Mouse (Mus musculus) neutrophil, adult 5-6 weeks (primary cell): ENCODE results near the gene Plcb3. TPM values are rescaled to one million over a fixed set of nuclear protein-coding genes. Genes with fewer than 3 reads are reported as not detected.

ENCODE experiments used
- ATAC-seq: fragments of 151-379, 151-347 bp; 2 replicates; pipeline ENCODE4 v1.8.0; 2017; ENCODE audit warnings: mild to moderate bottlenecking, moderate TSS enrichment; ENCODE audit not compliant: insufficient number of reproducible peaks, poor library complexity, low FRiP score, severe bottlenecking; ENCODE audit errors: extremely low read depth
- total RNA-seq: library from RNA; stranded (forward); fragments of 200-1000 nt; gene quantifications from 2 replicates; pipeline ENCODE4 v1.2.3, GENCODE M21; 2017

The Plcb3 gene
- total RNA-seq, 1 experiment from 2014 or later = 13.6 TPM

DNA sequence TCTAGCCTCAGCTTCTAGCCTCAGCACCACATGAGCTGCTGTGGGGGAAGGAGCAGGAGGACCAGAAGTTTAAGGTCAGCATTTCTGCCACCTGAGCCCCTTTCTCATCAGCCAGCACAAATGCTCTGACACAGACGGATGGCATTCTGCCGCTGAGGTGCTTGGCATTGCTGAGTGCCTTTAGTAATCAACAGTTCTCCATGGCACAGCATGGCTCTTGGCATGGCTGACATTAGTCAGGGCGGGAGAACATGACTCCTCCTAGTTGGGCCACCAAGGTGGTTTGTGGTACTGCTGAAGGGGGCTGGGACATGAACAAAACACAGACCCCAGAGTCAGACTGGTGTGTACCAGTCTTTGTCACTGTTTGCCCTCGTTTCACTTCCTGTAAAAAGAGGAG is 28.1 kb downstream of the Plcb3 start:
- ATAC-seq = no peak

GRCm38 (mm10) chr19:6947742-6948141 is 28.5 kb downstream of the Plcb3 start:
- no peak for ATAC-seq

GRCm38 (mm10) chr19:6943709-6944108 is 32.6 kb downstream of the Plcb3 start:
- ATAC-seq = no peak

DNA sequence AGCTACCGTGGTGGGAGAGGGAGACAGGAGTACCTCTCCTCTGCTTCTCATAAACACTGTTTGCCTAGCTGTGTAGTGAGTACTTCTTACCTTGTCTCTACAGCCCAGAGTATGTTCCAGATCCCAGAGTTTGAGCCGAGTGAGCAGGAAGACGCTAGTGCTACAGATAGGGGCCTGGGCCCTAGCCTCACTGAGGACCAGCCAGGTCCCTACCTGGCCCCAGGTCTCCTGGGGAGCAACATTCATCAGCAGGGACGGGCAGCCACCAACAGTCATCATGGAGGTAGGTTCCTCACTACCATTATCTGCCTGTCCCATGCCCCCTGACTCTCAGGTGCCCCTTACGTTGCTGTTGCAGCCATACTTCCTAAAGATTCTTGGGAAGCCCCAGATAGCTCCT is 33.5 kb downstream of the Plcb3 start:
- ATAC-seq = no peak

GRCm38 (mm10) chr19:6942249-6942691 is 34.0 kb downstream of the Plcb3 start, which contains the start of gene Gpr137:
Gpr137 (minus strand) TSS chr19:6942480.
- ATAC-seq = peak; percentile 75

DNA sequence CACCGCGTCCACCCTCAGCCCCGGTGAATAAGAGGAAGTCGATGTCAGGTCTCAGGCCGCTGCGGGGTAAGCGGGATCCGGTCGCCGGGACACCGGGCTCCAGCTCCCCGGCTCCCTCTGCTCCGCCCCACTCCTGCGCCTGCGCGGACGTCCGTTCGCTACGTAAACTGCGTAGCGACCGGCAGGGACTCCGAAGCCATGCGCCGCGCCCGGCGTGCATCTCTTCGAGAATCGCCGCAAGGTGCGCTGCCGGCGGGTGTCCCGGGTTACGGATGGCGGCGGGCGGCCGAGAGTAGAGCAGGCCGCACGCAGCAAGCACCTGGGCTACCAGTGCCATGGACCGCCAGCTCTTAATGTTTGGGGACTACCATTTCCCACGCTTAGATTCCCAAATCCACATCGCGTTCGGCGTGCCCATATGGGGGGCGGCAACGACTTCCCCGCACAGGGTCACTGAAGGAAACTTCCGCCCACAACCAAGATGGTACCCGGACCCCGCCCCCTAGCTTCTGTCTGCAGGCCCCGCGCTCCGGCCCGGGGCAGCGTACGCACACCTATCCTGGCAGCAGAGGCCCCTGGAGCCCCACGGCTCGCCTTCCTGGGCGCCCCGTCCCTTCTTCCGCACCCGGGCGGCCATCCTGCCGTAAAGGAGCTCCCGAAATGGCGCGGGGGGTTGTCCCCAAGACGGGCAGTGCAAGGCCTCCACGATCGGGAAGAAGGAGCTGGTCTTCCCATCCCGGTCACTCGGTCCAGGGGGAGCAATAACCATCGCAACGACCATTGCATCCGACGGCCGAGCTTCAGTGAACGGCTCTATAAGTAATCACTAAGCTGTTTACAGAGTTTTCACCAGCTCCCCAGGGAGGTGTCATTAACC is 34.7 kb downstream of the Plcb3 start, which contains the start of gene Bad:
Gene Bad (plus strand): TSS at position 490 of the 877 bp plus-strand sequence.
- peak; percentile 74 for ATAC-seq

- ATAC-seq = no peak
Measured at GRCm38 (mm10) chr19:6940396-6941351, 35.6 kb downstream of the Plcb3 start.

DNA sequence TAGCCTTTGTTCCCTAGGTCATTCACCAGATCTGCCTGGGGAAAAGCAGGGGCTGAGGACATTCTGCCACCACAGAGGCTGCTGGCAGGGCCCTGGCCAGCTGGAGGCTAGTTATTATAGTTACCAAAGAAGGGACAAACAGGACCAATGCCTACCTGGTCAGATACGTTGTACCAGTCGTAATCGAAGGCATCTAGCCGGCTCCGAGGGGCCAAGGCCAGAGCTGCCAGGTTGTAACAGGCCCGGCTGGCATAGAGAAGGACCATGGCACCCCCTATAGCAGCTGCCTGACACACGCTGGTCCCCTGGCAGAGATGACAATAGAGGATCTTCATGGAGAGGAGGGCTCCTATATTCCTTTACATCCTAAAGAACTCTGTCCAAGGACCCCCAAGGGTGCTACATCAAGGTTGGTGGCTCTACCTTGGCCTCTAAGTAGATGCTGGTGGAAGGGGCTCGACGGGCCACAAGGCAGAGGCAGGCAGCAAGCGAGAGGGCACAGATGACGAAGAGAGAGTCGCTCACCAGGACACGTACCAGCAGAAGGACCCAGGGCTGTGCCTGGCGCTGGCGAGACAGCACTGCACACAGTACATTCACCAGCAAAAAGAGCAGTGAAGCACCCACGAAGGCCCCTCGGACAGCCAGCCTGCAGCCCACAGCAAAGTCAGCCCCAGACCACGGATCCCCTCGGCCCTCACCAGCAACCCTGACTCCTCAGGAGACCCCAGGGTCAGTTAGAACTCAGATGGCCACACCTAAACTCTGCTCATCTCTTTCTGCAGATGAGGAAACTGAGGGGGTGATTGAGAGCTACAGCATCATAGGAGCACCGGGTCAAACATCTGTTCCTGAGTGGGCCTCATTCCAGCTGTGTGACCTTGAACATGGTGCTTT is 36.9 kb downstream of the Plcb3 start:
- no peak for ATAC-seq

GRCm38 (mm10) chr19:6937541-6938465 is 38.5 kb downstream of the Plcb3 start:
- no peak for ATAC-seq

DNA sequence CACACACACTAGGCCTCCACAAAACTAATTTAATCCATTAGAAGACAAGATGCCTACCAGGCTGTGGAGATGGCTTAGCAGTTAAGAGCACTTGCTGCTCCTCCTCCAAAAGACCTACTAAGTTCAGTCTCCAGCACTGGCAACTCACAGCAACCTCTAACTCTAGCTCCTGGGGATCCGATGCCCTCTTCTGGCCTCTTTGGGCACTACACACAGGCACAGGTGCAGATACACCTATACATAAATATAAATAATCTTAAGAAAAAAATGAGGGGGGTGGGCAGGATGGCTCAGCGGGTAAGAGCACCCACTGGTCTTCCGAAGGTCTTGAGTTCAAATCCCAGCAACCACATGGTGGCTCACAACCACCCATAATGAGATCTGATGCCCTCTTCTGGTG is 40.0 kb downstream of the Plcb3 start:
- ATAC-seq = no peak

DNA sequence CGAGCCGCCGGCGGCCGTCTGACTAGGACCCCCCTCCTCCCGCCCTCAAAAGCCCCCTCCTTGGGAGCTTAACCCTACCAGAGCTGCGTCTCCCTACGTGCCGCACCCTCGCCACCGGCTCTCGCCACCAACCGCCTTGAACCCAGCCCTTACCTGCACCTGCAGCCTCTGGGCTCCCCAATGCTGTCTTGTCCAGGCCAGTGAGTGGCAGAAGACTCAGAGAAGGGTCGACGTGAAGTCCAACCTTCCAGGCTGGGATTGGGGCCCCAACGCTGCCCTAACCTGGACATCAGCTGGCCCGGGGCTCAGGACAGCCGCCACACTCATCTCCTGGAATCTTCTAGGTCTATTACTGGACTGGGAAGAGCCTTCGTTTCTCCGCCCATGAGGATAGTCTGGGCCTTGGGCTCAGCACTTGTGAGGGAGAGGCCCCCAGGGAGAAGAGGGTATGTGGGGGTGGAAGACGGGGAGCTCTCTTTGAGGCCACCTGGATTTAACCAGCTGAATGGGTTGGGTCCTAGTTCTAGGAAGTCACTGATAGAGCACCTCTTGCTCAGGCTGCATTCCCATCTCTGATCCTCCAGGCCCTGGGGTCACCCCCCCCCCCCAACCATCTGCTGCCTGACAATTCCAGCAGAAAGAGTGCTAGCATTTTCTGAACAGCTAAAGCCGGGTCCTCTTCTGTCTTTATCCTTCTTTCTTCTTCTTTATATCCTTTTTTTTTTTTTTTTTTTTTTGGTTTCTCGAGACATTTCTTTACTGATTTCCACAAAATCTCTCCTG is 41.9 kb downstream of the Plcb3 start, which contains the start of gene Kcnk4:
Gene Kcnk4 (minus strand): TSS at position 321 of the 783 bp plus-strand sequence.
- ATAC-seq = no peak

- ATAC-seq = peak; percentile 27
Measured at GRCm38 (mm10) chr19:6933436-6934194, 42.7 kb downstream of the Plcb3 start.

- ATAC-seq = no peak
Measured at GRCm38 (mm10) chr19:6933102-6933435, 43.2 kb downstream of the Plcb3 start.

- ATAC-seq = no peak
Measured at GRCm38 (mm10) chr19:6932018-6932417, 44.3 kb downstream of the Plcb3 start.

DNA sequence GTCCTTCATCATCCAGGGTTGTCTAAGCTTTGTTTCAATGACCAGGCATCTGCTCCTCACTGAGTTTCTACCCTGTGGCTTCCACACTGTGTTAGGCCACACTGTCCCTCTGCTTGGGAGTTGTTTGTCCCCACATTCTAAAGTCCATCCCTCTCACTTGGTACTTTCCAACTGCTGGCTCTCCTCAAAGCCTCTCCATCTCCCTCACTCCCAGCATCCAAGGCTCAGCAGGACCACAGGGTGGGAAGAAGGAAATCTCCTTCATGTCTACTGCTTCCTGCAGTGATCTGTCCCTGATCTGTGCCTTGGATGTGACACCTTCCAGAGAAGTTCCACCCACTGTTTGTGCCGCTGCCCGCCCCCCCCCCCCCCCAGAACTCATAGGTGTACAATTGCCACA is 45.3 kb downstream of the Plcb3 start:
- ATAC-seq = no peak

GRCm38 (mm10) chr19:6928080-6928479 is 48.2 kb downstream of the Plcb3 start:
- ATAC-seq = no peak
